Mouse (Mus musculus) thymus, postnatal 25 days (tissue): Measurements from ENCODE around the gene Sec14l1.

Experiments
- DNase-seq: peaks from one replicate; pipeline ENCODE4 v3.0.0; 2022

Gene Sec14l1

GRCm38 (mm10) chr11:117111967-117112648, 2.9 kb upstream of the Sec14l1 start:
- DNase-seq, result no peak

GRCm38 (mm10) chr11:117112649-117113051, 2.3 kb upstream of the Sec14l1 start:
- no peak for DNase-seq

- DNase-seq, result peak; percentile 26
Measured at GRCm38 (mm10) chr11:117113377-117113776, 1.6 kb upstream of the Sec14l1 start.

GRCm38 (mm10) chr11:117114231-117114591, 757 bp upstream of the Sec14l1 start:
- no peak for DNase-seq

GRCm38 (mm10) chr11:117115346-117116219, 615 bp downstream of the Sec14l1 start:
- peak; percentile 15 for DNase-seq

- no peak for DNase-seq
Measured at GRCm38 (mm10) chr11:117116350-117117303, 1.7 kb downstream of the Sec14l1 start.

- no peak for DNase-seq
Measured at GRCm38 (mm10) chr11:117117321-117117720, 2.4 kb downstream of the Sec14l1 start.

- DNase-seq, result no peak
Measured at GRCm38 (mm10) chr11:117117791-117118190, 2.8 kb downstream of the Sec14l1 start.

- no peak for DNase-seq
Measured at GRCm38 (mm10) chr11:117118248-117118647, 3.3 kb downstream of the Sec14l1 start.

- no peak for DNase-seq
Measured at GRCm38 (mm10) chr11:117118721-117119321, 3.9 kb downstream of the Sec14l1 start.

- peak; percentile 23 for DNase-seq
Measured at GRCm38 (mm10) chr11:117119723-117120122, 4.8 kb downstream of the Sec14l1 start.

GRCm38 (mm10) chr11:117120285-117121163, 5.6 kb downstream of the Sec14l1 start:
- no peak for DNase-seq

GRCm38 (mm10) chr11:117121164-117121535, 6.2 kb downstream of the Sec14l1 start:
- peak; percentile 42 for DNase-seq

- DNase-seq, result no peak
Measured at GRCm38 (mm10) chr11:117121954-117122353, 7.0 kb downstream of the Sec14l1 start.

- DNase-seq, result peak; percentile 14
Measured at GRCm38 (mm10) chr11:117123418-117124085, 8.6 kb downstream of the Sec14l1 start.

- DNase-seq, result peak; percentile 14
Measured at GRCm38 (mm10) chr11:117124539-117124938, 9.6 kb downstream of the Sec14l1 start.

- DNase-seq, result peak; percentile 71
Measured at GRCm38 (mm10) chr11:117127250-117127837, 12.4 kb downstream of the Sec14l1 start.

- DNase-seq, result no peak
Measured at GRCm38 (mm10) chr11:117127931-117128548, 13.1 kb downstream of the Sec14l1 start.

GRCm38 (mm10) chr11:117129473-117129872, 14.5 kb downstream of the Sec14l1 start:
- no peak for DNase-seq

- DNase-seq, result no peak
Measured at GRCm38 (mm10) chr11:117130068-117130467, 15.1 kb downstream of the Sec14l1 start.
